Mouse (Mus musculus) NIH3T3 (cell line): ENCODE data around the gene Fam129a.

Source experiments
- DNase-seq: peaks from one replicate; pipeline ENCODE4 v3.0.0-alpha.2; 2012; ENCODE audit warnings: low read depth

The Fam129a gene

GRCm38 (mm10) chr1:151664837-151665431 is 93.9 kb downstream of the Fam129a start:
- DNase-seq = no peak

- DNase-seq = no peak
Measured at GRCm38 (mm10) chr1:151667351-151668074, 96.5 kb downstream of the Fam129a start.

GRCm38 (mm10) chr1:151670006-151670591 is 99.1 kb downstream of the Fam129a start:
- DNase-seq = no peak

- DNase-seq = no peak
Measured at GRCm38 (mm10) chr1:151675684-151676083, 104.7 kb downstream of the Fam129a start.

- no peak for DNase-seq
Measured at GRCm38 (mm10) chr1:151677185-151677809, 106.3 kb downstream of the Fam129a start.

- peak; percentile 82 for DNase-seq
Measured at GRCm38 (mm10) chr1:151677975-151678374, 107.0 kb downstream of the Fam129a start.

- no peak for DNase-seq
Measured at GRCm38 (mm10) chr1:151679153-151679552, 108.2 kb downstream of the Fam129a start.

GRCm38 (mm10) chr1:151679883-151680613 is 109.1 kb downstream of the Fam129a start:
- DNase-seq = peak; percentile 53

GRCm38 (mm10) chr1:151680971-151681370 is 110.0 kb downstream of the Fam129a start:
- DNase-seq = no peak

GRCm38 (mm10) chr1:151682896-151683295 is 111.9 kb downstream of the Fam129a start:
- DNase-seq = no peak

- peak; percentile 41 for DNase-seq
Measured at GRCm38 (mm10) chr1:151684451-151684892, 113.5 kb downstream of the Fam129a start.

- peak; percentile 75 for DNase-seq
Measured at GRCm38 (mm10) chr1:151684978-151685377, 114.0 kb downstream of the Fam129a start.

- DNase-seq = peak; percentile 72
Measured at GRCm38 (mm10) chr1:151685666-151686309, 114.8 kb downstream of the Fam129a start.

GRCm38 (mm10) chr1:151686696-151687095 is 115.7 kb downstream of the Fam129a start:
- peak; percentile 88 for DNase-seq

GRCm38 (mm10) chr1:151689032-151689431 is 118.0 kb downstream of the Fam129a start:
- no peak for DNase-seq

GRCm38 (mm10) chr1:151689561-151689960 is 118.6 kb downstream of the Fam129a start:
- DNase-seq = no peak

- no peak for DNase-seq
Measured at GRCm38 (mm10) chr1:151690061-151690460, 119.1 kb downstream of the Fam129a start.

GRCm38 (mm10) chr1:151690583-151691193 is 119.7 kb downstream of the Fam129a start:
- DNase-seq = peak; percentile 93

GRCm38 (mm10) chr1:151692867-151693266 is 121.9 kb downstream of the Fam129a start:
- peak; percentile 91 for DNase-seq

GRCm38 (mm10) chr1:151696751-151697150 is 125.8 kb downstream of the Fam129a start:
- no peak for DNase-seq
